Mouse (Mus musculus) liver, adult (tissue): ENCODE data around the gene B4galnt4.

Experiments
- GATA4 ChIP-seq: IDR thresholded peaks from 2 replicates; pipeline ENCODE4 v1.6.1; 2014; ENCODE audit warnings: mild to moderate bottlenecking, low read length; ENCODE audit not compliant: insufficient replicate concordance

B4galnt4 gene

GRCm38 (mm10) chr7:141056976-141057375, 3.9 kb upstream of the B4galnt4 start:
- TF ChIP-seq GATA4, result no peak

GRCm38 (mm10) chr7:141057541-141057940, 3.4 kb upstream of the B4galnt4 start:
- TF ChIP-seq GATA4, result no peak

GRCm38 (mm10) chr7:141058601-141059341, 2.1 kb upstream of the B4galnt4 start:
- TF ChIP-seq GATA4, result no peak

GRCm38 (mm10) chr7:141059929-141060328, 975 bp upstream of the B4galnt4 start:
- no peak for TF ChIP-seq GATA4

GRCm38 (mm10) chr7:141061269-141061692, 377 bp downstream of the B4galnt4 start:
- TF ChIP-seq GATA4, result no peak

GRCm38 (mm10) chr7:141062525-141062924, 1.6 kb downstream of the B4galnt4 start:
- no peak for TF ChIP-seq GATA4

- no peak for TF ChIP-seq GATA4
Measured at GRCm38 (mm10) chr7:141063353-141063752, 2.4 kb downstream of the B4galnt4 start.

- TF ChIP-seq GATA4, result no peak
Measured at GRCm38 (mm10) chr7:141064175-141064574, 3.3 kb downstream of the B4galnt4 start.

- TF ChIP-seq GATA4, result no peak
Measured at GRCm38 (mm10) chr7:141064576-141064975, 3.7 kb downstream of the B4galnt4 start.

- no peak for TF ChIP-seq GATA4
Measured at GRCm38 (mm10) chr7:141068351-141068750, 7.4 kb downstream of the B4galnt4 start.

- TF ChIP-seq GATA4, result no peak
Measured at GRCm38 (mm10) chr7:141070058-141070862, 9.4 kb downstream of the B4galnt4 start.

GRCm38 (mm10) chr7:141072017-141072745, 11.3 kb downstream of the B4galnt4 start:
- TF ChIP-seq GATA4, result no peak

GRCm38 (mm10) chr7:141073782-141074181, 12.9 kb downstream of the B4galnt4 start:
- no peak for TF ChIP-seq GATA4

GRCm38 (mm10) chr7:141077841-141078240, 16.9 kb downstream of the B4galnt4 start, which contains the start of gene Pkp3:
Pkp3 (plus strand) TSS chr7:141078218.
- TF ChIP-seq GATA4, result no peak

GRCm38 (mm10) chr7:141078876-141079275, 18.0 kb downstream of the B4galnt4 start:
- TF ChIP-seq GATA4, result no peak
